Mouse (Mus musculus) brain, embryonic 14.5 days (tissue): ENCODE data around the gene Gcnt1. TPM values are rescaled to one million over a fixed set of nuclear protein-coding genes. Genes with fewer than 3 reads are reported as not detected.

Experiments used
- DNase-seq: peaks from one replicate; pipeline ENCODE4 v3.0.0-alpha.2; 2011; ENCODE audit warnings: low read depth
- CTCF ChIP-seq: fragments of 200-500 bp; IDR thresholded peaks from 2 replicates; pipeline ENCODE4 v1.5.1; 2012; ENCODE audit warnings: inconsistent platforms, mild to moderate bottlenecking, moderate library complexity, borderline replicate concordance; ENCODE audit not compliant: insufficient read depth, insufficient read length; ENCODE audit errors: extremely low read depth
- POLR2A ChIP-seq: fragments of 200-500 bp; IDR thresholded peaks from 2 replicates; pipeline ENCODE4 v1.6.1; 2012; ENCODE audit warnings: mild to moderate bottlenecking, inconsistent platforms, borderline replicate concordance; ENCODE audit not compliant: poor library complexity, insufficient read depth, insufficient read length, severe bottlenecking; ENCODE audit errors: extremely low read depth
- polyA plus RNA-seq: library from polyadenylated mRNA; depleted of rRNA; stranded (reverse); fragments of >200 nt; gene quantifications from 2 replicates; pipeline ENCODE4 v1.2.3, GENCODE M21; 2012; rRNA removed

Gcnt1 gene
- polyA plus RNA-seq, 1 experiment = 0.97 TPM

GRCm38 (mm10) chr19:17311501-17311900 is 61.1 kb downstream of the Gcnt1 start:
- DNase-seq = no peak
- TF ChIP-seq CTCF (no peak), POLR2A (no peak)

- no peak for DNase-seq
- no peak for TF ChIP-seq POLR2A
- TF ChIP-seq CTCF = no peak
Observed at GRCm38 (mm10) chr19:17311031-17311430, 61.6 kb downstream of the Gcnt1 start.

- no peak for TF ChIP-seq CTCF
- TF ChIP-seq POLR2A = no peak
Observed at GRCm38 (mm10) chr19:17296081-17296480, 76.6 kb downstream of the Gcnt1 start.

GRCm38 (mm10) chr19:17295211-17295766 is 77.4 kb downstream of the Gcnt1 start:
- no peak for TF ChIP-seq CTCF
- no peak for TF ChIP-seq POLR2A
- no peak for DNase-seq

More at GRCm38 (mm10) chr19:17296081-17296480, 76.6 kb downstream of the Gcnt1 start:
- no peak for DNase-seq

- TF ChIP-seq POLR2A = no peak
- no peak for TF ChIP-seq CTCF
Observed at GRCm38 (mm10) chr19:17294136-17294535, 78.5 kb downstream of the Gcnt1 start.

GRCm38 (mm10) chr19:17289526-17289925 is 83.1 kb downstream of the Gcnt1 start:
- DNase-seq = no peak
- TF ChIP-seq POLR2A (no peak), CTCF (no peak)

More at GRCm38 (mm10) chr19:17294136-17294535, 78.5 kb downstream of the Gcnt1 start:
- no peak for DNase-seq

GRCm38 (mm10) chr19:17286004-17286403 is 86.6 kb downstream of the Gcnt1 start:
- DNase-seq = no peak
- TF ChIP-seq POLR2A (no peak), CTCF (no peak)

GRCm38 (mm10) chr19:17283317-17283716 is 89.3 kb downstream of the Gcnt1 start:
- no peak for DNase-seq
- TF ChIP-seq CTCF (no peak), POLR2A (no peak)

- TF ChIP-seq POLR2A (no peak), CTCF (no peak)
- no peak for DNase-seq
Observed at GRCm38 (mm10) chr19:17278381-17279051, 94.1 kb downstream of the Gcnt1 start.

Other genes with a start within 250 kb of the Gcnt1 start
- 44.0 and 44.1 TPM in 2 replicates for gene Rfk, start 21.2 kb upstream of the Gcnt1 start, polyA plus RNA-seq